Mouse (Mus musculus): Measurements from ENCODE around the gene Erbb4. TPM values are rescaled to one million over a fixed set of nuclear protein-coding genes. Genes with fewer than 3 reads are reported as not detected.
"Not testable (repeated sequence)": the region's sequence is repeated elsewhere in the genome, so short reads cannot be mapped to it uniquely, and the experiment has no call there.

Erbb4 gene
- total RNA-seq, 1 experiment from 2014 or later = 0.59 TPM

GRCm38 (mm10) chr1:68859480-68859879 lies 248.4 kb downstream of the Erbb4 start:
- no peak for DNase-seq

GRCm38 (mm10) chr1:68839352-68839751 lies 268.5 kb downstream of the Erbb4 start:
- DNase-seq = no peak

GRCm38 (mm10) chr1:68834686-68835085 lies 273.2 kb downstream of the Erbb4 start:
- DNase-seq = no peak

- DNase-seq = peak; percentile 3
Measured at GRCm38 (mm10) chr1:68832101-68832500, 275.8 kb downstream of the Erbb4 start.

- DNase-seq = no peak
Measured at GRCm38 (mm10) chr1:68831575-68831974, 276.3 kb downstream of the Erbb4 start.

- DNase-seq = no peak
Measured at GRCm38 (mm10) chr1:68830501-68831239, 277.2 kb downstream of the Erbb4 start.

GRCm38 (mm10) chr1:68823116-68823644 lies 284.7 kb downstream of the Erbb4 start:
- no peak for DNase-seq

- DNase-seq = no peak
Measured at GRCm38 (mm10) chr1:68806711-68807110, 301.1 kb downstream of the Erbb4 start.

GRCm38 (mm10) chr1:68787409-68788015 lies 320.3 kb downstream of the Erbb4 start:
- no peak for DNase-seq

- no peak for DNase-seq
Measured at GRCm38 (mm10) chr1:68780653-68781052, 327.2 kb downstream of the Erbb4 start.

GRCm38 (mm10) chr1:68780032-68780431 lies 327.8 kb downstream of the Erbb4 start:
- DNase-seq = no peak

GRCm38 (mm10) chr1:68766095-68766494 lies 341.8 kb downstream of the Erbb4 start:
- DNase-seq = not testable (repeated sequence)

- no peak for DNase-seq
Measured at GRCm38 (mm10) chr1:68762456-68762855, 345.4 kb downstream of the Erbb4 start.

- DNase-seq = no peak
Measured at GRCm38 (mm10) chr1:68748976-68749375, 358.9 kb downstream of the Erbb4 start.

GRCm38 (mm10) chr1:68681478-68681877 lies 426.4 kb downstream of the Erbb4 start:
- no peak for DNase-seq

- no peak for DNase-seq
Measured at GRCm38 (mm10) chr1:68674667-68675066, 433.2 kb downstream of the Erbb4 start.

GRCm38 (mm10) chr1:68666831-68667601 lies 440.8 kb downstream of the Erbb4 start:
- no peak for DNase-seq

- DNase-seq = no peak
Measured at GRCm38 (mm10) chr1:68590475-68590874, 517.4 kb downstream of the Erbb4 start.

- no peak for DNase-seq
Measured at GRCm38 (mm10) chr1:68573851-68574540, 533.9 kb downstream of the Erbb4 start.

- no peak for DNase-seq
Measured at GRCm38 (mm10) chr1:68570924-68571323, 536.9 kb downstream of the Erbb4 start.

GRCm38 (mm10) chr1:68542942-68543341 lies 564.9 kb downstream of the Erbb4 start:
- no peak for DNase-seq

GRCm38 (mm10) chr1:68517820-68518219 lies 590.0 kb downstream of the Erbb4 start:
- no peak for DNase-seq

Measured in adrenal gland, postnatal 14 days (tissue).